In genomic region chr17:29438347-29439235, GRCm38 (mm10) we compare ENCODE assay signal across 8 mouse cellular contexts. TPM values are rescaled to one million over a fixed set of nuclear protein-coding genes. Genes with fewer than 3 reads are reported as not detected.
DNase-seq lines count a peak whose midpoint lies in the region; ATAC-seq lines count a peak whose summit lies in the region.

No protein-coding gene starts in this region.

- WGBS in stomach, embryonic 14.5 days, result 18% methylated on average over 16 of the region's 17 CpGs

- peak; percentile 71 for DNase-seq in CD4-positive helper T cell, adult 2 months (ENCODE audit: low read depth, low spot score)
- DNase-seq in R1 (ENCODE audit: low read depth, low spot score), result peak; percentile 84
- peak; percentile 60 to 77 for DNase-seq in heart, postnatal 14 days
- peak; percentile 83 to 86 for DNase-seq in kidney, postnatal 36 days

- no peaks in the 10 kb centered on the region for H3K9me3 ChIP-seq in erythroblast, embryonic 14.5 days (ENCODE audit: control insufficient read depth, low read length)
- H3K9me3 ChIP-seq in stomach, embryonic 14.5 days (ENCODE audit: control insufficient read depth, low read depth, low read length), result no peaks in the 10 kb centered on the region

- H3K4me1 ChIP-seq in erythroblast, embryonic 14.5 days (ENCODE audit: control insufficient read depth), result peaks cover 93% of the 10 kb centered on the region
- peaks cover 6% of the 10 kb centered on the region; the same call in 1 of the 2 replicates for H3K4me1 ChIP-seq in stomach, embryonic 14.5 days (ENCODE audit: control insufficient read depth, insufficient read depth, low read length)

- peaks cover 42% of the 10 kb centered on the region for H3K36me3 ChIP-seq in erythroblast, embryonic 14.5 days (ENCODE audit: control insufficient read depth)
- no peaks in the 10 kb centered on the region for H3K36me3 ChIP-seq in stomach, embryonic 14.5 days (ENCODE audit: control insufficient read depth, insufficient read depth, low read length)

- no peaks in the 10 kb centered on the region; the same call in 1 of the 2 replicates for H3K27me3 ChIP-seq in erythroblast, embryonic 14.5 days (ENCODE audit: control insufficient read depth)
- no peaks in the 10 kb centered on the region for H3K27me3 ChIP-seq in stomach, embryonic 14.5 days (ENCODE audit: control insufficient read depth, insufficient read depth, low read length)

- peak; percentile 70 for ATAC-seq in megakaryocyte-erythroid progenitor cell, adult 5-6 weeks (replicated peaks; ENCODE audit: low FRiP score, low TSS enrichment, poor library complexity, severe bottlenecking)
- peak; percentile 68 for ATAC-seq in stomach, embryonic 14.5 days (ENCODE audit: insufficient number of reproducible peaks, insufficient read depth, low FRiP score, low read depth)
- no peak for ATAC-seq in granulocyte monocyte progenitor cell, adult 5-6 weeks (replicated peaks; ENCODE audit: poor library complexity, severe bottlenecking)

- intact Hi-C loops in heart, postnatal 14 days (cut with DNase I), result no loop called here

- H3K9ac ChIP-seq in stomach, embryonic 14.5 days (replicated peaks; ENCODE audit: low read depth, low read length), result no peak overlapping the region

- peak overlapping the region; percentile 4; the same call in 1 of the 2 replicates for H3K27ac ChIP-seq in stomach, embryonic 14.5 days (ENCODE audit: low read length)

- H3K4me2 ChIP-seq in stomach, embryonic 14.5 days (replicated peaks; ENCODE audit: low read depth, low read length), result peak overlapping the region; percentile 29; the same call in 1 of the 2 replicates

- peak overlapping the region; percentile 90 for H3K4me3 ChIP-seq in erythroblast, embryonic 14.5 days (replicated peaks)
- no peak overlapping the region for H3K4me3 ChIP-seq in stomach, embryonic 14.5 days (ENCODE audit: low read depth, low read length)

RNA-seq across cellular contexts. Expression of gene Pim1, which starts 52.0 kb away (rescaled TPM):
- polyA plus RNA-seq in erythroblast, embryonic 14.5 days (2012), result 72.6 and 76.6 TPM in 2 replicates
- total RNA-seq in heart, postnatal 14 days (2021), result 10 to 100 TPM; 30.8 to 33.7 TPM
- 33.2 and 48.8 TPM in 2 replicates for total RNA-seq in megakaryocyte-erythroid progenitor cell, adult 5-6 weeks (2014; fragmentation: Nextera tagmentation)
- 96.9 and 106 TPM in 2 replicates for total RNA-seq in megakaryocyte-erythroid progenitor cell, adult 5-6 weeks (2017)
- 10.1 TPM in 2 replicates for polyA plus RNA-seq in stomach, embryonic 14.5 days (2014; fragmentation: Nextera tagmentation; extraction: Ambion mirVana)
- 33.0 and 59.6 TPM in 2 replicates for total RNA-seq in granulocyte monocyte progenitor cell, adult 5-6 weeks (2014; fragmentation: Nextera tagmentation)
- total RNA-seq in granulocyte monocyte progenitor cell, adult 5-6 weeks (2017), result 89.9 and 94.0 TPM in 2 replicates
